Mouse (Mus musculus): ENCODE results near the gene Nmnat2.

Nmnat2 gene

DNA sequence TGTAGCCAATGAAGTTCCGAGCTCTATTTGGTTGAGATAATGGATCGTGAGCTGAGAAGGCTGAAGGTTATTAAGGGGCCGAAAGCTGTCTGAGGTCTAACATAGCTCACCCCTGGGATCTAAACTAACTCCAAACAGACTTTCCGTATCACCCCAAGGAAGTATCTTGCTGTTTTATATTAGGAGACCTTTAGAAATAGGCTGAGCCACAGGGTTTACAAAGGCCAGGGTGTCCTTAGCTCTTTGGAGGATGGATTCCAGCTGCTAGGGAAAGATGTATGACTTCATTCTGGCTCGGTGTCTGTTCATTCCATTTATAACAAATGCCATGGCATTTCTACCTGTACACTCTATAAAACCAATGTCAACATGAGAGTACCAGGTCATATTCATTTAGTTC, 169.7 kb downstream of the Nmnat2 start:
- no peak for DNase-seq (ENCODE audit: low spot score in 2 of 2)

DNA sequence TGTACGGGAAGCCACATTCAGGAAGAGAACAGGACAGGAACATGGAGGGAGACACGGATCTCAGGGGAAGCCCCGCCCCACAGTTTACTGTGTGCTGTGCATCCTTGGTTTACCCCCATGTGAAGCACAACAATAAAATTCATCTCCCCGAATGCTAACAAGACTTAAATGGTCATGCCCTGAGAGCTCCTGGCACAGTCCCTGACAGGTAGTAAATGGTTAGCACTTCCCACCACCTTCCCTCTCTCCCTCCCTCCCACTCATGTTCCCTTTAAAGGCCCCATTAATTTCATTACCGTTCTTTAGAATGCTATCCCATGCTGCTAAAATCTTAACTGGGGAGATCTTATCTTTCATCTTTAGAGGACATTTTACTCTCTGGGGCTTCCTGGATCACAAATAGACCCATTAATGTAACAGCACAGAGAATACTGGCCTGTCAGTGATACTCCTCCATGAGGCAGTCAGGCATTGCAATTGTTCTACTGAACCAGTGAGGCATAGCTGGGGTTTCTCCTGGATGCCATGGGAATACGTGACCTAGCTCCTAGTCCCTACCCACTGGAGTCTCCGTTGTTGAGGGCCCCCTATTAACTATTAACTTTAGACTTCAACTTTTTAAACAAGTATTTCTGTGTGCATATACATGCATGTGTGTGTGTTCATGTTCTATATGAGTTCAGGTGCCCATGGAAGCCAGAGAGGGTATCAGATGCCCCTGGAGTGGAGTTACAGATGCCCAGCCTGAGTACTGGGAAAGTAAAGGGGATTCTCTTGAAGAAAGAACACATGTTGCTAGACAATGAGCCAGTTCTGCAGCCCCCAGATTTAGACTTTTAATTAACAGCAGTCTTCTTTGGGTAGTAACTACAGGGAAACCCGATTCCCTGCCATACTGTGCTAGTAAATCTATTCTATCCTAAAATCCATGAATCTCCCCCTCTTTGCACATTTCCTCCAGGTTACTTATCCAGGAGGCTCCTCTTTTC, 170.8 kb downstream of the Nmnat2 start:
- DNase-seq (ENCODE audit: low spot score in 2 of 2): no peak

DNA sequence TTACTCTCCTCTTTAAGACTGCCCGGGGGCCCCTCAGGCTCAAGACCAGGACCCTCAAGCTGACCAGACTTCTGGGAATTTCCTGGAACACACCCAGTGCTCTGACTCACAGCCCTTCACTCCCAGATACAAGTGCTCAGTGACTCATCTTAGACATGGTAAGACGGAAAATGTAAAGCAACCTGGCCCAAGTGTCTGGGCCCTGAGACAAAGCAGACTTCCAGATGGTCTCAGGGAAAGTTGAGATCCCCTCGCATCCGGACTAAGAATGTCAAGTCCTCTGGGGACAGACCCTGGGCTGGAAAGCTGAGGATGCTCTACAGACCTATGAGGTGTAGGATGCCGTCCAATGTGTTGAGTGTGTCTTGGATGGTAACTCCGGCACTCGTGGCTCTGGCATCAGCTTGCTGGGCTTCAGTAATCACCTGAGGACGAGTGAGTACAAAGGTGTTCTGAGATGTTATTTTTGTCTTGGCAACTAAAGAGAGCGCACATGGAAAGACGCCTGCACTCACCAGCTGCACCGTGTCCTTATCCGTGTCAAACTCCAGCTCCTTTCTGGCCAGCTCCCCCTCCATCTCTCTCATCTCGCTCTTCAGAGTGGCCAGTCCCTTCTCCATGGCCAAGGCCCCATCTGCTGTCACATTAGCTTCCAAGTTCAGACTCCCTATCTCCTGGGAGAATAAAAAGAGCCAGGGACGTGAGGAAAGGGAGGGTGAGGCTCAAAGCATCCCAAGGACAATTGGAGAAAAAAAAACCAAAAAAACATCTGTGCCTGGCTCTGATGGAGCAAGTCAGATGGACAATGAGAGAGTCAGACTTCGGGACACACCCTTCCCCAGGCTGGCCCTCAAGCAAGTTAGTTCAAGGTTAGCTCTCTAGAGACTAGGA, 171.9 kb downstream of the Nmnat2 start:
- peak in 1 of 2 experiments; percentile 55 for DNase-seq (ENCODE audit: low spot score in 2 of 2)

DNA sequence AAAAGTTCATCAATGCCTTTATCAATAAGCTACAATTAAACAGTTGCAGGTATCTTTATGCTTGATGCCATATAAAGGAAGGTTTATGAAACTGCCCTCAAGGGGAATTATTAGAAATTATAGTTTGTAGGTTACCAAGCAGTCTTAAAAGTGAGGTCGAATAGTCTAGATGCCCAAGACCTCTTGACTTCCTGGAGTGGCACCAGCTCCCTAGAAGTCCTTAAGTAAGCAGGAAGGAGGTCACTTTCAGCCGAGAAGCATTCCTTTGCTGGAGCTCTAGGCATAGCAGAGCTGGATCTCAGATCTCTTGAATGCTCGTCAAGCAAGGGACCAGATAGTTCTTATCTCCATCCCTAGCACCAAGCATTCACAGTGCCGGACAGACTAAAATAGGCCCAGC, 172.8 kb downstream of the Nmnat2 start:
- DNase-seq (ENCODE audit: low spot score in 2 of 2): no peak

DNA sequence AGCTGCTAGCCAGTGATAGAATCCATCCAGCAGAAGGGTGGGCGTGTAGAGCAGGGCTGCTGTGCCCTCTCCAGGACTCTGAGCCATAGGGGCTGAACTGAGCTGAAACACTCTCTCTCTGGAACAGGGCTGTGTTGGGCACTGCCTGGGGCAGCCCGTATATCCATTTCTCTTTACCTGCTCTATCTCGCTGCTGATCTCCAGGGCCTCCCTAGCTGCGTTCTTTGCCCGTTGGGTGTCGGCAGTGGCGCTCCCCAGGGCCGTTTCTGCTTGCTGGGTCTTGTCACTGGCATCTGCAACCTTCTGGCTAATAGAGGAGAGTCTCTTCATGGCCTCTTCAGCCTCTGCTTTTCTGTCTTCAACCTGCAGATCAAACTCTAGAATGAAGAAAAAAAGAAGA, 174.0 kb downstream of the Nmnat2 start:
- DNase-seq (ENCODE audit: low spot score in 2 of 2): peak in 1 of 2 experiments; percentile 71

DNA sequence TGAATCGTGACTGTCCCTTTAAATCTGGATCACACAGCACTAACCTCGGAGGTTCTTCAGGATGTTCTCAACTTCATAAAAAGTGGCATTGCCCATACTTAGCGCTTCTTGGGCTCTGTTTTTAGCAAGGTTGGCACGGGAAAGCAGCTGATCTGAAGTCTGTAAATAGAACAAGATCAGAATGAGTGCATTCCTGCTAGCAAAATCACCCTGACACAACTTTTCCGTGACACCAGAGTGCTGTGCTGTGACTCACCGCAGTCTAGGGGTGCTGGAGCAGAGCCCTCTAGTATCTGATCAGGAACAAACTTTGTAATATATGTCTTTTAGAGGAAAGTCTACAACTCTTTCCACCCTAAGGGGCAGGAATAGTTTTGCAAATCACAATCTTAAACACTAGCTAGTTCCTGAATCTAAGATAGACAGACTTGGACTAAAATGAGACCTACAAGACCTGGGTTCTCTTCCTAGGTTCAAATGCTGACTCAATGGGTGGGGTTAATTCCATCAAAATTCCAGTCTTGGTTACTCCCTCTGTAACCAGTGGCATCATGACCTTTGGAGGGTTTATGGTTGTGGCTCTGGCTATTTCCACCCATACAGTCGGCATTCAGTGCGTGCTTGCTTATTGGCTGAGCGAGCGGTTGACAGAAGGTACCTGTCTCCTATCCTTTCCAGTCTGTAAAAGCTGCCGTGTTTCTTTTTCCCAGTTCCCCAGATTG, 175.4 kb downstream of the Nmnat2 start:
- DNase-seq (ENCODE audit: low spot score in 2 of 2): peak; percentile 47 to 85

DNA sequence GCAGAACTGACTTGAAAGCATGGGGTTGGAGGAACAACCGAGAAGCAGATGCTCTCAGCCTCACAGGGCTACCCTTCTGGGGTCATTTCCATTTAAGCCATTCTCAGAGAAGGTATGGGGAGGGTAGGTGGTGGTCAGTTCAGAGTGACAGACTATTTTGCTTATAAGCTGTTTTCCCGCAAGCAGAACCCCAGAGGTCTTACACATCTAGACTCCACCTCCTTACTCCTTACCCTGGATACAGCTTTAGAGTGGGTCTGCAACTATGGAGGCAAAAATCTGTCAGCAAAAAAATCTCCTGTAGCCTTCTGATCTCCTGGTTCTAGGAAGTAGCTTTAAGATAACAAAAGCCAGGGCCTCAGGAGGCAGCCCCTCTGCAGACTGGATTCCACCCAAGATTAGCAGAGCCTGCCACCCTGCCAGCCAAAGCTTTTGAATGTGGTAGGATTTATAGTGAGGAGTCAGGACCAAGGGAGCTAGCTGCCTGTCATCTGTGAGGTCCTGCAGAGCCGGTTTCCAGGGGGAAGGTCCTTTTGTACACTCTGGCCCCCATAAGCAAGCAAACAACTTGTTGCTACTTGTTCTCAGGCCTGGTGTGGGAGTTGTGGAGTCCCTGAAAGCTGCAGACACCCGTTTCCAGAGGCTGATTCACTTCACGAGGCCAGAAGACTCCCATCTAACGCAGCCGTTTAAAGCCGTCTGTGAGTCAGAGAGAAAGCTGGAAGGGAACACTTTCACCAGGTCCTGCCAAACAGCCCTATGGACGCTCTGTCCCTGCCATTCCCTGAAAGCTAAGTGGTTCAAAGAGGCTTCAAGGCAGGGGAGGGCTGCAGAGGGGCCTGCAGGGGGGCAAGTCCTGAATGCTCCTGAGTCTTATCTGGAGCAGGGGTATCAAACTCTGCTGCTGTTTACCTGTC, 179.3 kb downstream of the Nmnat2 start:
- peak in 1 of 2 experiments; percentile 73 for DNase-seq (ENCODE audit: low spot score in 2 of 2)

DNA sequence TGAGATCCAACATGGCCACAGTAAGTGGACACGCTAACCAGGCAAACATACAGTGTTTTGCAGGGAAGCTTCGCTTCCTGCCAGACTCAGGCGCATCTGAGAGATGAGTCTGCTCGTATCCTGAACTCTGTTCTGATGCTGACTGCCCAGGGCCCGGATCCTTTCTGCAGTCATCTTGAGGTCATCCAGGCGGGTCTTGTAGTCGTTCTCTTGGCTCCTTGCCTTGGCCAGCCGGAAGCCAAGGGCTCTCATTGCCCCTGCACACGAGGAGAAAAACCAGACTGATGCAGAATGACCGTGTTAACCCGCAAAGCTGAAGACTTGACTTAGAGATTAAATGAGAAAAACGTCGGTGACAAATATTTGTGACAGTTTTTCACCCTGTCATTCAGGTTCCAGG, 181.9 kb downstream of the Nmnat2 start:
- DNase-seq (ENCODE audit: low spot score in 2 of 2): no peak

DNA sequence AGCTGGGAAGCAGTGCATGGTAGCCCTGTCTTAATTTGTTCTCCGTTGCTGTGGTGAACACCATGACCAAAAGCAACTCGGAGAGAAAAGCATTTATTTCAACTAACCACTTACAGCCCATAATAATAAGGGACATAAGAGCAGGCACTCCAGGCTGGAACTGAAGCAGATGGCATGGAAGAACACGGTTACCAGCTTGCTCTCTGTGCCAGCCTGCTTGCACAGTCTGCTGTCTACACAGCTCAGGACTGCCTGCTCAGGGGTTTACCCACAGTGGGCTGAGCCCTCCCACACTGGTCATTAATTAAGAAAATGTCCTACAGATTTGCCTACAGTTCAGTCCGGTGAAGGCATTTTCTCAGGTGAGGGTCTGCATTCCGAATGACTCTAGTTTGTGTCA, 183.7 kb downstream of the Nmnat2 start:
- DNase-seq (ENCODE audit: low spot score in 2 of 2): no peak

DNA sequence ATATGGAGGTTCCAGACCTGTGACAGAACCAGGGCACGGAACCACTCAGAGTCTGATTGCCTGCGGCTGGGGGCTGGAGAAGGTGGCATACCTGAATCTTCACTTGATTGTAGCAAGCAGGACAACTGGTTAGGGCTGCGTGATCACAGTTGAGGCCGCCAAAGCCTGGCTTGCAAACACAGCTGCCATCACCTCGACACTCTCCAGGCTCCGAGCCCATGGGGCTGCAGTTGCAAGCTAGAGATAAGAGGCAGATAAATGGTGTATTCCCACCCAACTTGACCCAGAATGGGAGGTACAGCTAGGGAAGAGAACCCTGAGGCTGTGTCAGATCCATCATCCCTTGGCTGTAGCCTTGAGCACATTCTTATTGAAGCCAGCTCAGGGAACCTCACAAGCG, 184.8 kb downstream of the Nmnat2 start:
- DNase-seq (ENCODE audit: low spot score in 2 of 2): no peak

DNA sequence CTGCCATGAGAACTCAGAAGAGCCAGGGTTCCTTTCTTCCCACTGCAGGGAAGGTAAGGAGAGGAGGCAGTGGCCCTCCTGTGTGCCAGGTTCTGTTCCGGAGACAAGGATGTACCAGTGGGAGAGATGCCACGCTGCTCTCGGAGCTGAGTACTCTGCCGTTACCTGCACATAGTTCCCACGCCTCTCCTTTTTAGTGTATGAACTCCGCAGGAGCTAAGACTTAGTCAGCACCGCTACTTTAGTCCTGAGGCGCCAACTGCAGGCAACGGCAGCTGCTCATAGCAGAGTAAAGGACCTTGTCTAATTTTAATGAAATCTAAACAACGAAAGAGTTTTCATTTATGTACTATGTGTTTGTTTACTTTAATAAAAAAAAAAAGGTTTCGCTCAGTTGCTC, 185.5 kb downstream of the Nmnat2 start:
- no peak for DNase-seq (ENCODE audit: low spot score in 2 of 2)

DNA sequence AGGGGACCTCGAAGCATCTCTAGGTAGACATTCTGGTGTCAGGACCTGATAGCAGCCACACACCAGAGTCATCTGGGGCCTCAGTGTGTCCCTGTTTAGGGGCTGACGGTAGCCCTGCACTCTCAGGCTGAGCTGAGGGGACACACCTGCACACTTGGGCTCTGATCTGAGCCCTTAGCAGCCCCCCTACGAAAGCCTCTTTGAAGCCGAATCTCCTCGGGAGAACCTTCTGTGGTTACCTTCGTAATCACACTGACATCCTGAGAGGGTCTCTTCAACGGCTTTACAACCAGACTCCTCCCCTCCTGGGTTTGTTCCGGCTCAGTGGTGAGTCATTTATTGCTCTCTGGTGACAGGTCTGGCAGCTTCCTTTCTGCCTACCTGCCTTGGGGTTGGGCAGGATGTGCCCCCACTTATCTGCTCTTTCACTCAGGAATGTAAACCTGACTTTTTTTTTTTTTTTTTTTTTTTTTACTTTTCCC, 186.0 kb downstream of the Nmnat2 start:
- DNase-seq (ENCODE audit: low spot score in 2 of 2): peak in 1 of 2 experiments; percentile 70

DNA sequence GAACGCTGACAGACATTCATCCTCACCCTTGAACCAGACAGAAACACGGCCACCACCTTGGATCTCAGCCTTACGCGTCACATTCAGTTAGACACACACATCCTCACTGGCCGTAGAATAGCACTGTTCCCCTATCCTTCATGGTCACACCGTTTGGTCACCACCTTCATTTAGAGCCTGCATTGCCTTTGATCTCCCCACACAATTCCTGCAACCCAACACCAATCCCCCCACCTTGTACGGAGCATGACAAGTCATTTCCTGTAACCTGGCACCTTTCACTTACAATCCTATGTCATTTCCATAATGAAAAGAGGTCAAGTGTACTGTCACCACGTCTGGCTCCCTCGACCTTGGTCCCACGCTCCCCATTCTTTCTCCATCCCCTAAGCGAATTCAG, 189.2 kb downstream of the Nmnat2 start:
- DNase-seq (ENCODE audit: low spot score in 2 of 2): no peak

DNA sequence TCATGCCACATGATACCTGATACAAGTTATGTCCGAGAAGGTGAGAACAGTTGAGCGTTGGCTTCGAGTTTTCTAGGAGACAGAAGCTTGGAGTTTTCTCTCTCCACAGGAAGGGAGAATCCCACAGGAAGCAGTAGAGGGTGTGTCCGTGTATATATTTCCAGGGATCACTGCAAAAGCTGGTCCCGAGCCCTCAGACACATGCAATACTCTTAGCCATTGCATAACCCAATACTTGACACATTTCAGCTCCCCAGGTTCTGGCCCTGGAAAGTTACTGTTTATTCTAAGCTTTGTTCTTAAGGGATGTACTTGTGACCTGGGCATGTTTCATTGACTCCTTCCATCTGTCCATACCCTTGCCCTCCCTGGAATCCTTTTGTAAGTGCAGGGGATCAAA, 191.0 kb downstream of the Nmnat2 start:
- DNase-seq (ENCODE audit: low spot score in 2 of 2): no peak

DNA sequence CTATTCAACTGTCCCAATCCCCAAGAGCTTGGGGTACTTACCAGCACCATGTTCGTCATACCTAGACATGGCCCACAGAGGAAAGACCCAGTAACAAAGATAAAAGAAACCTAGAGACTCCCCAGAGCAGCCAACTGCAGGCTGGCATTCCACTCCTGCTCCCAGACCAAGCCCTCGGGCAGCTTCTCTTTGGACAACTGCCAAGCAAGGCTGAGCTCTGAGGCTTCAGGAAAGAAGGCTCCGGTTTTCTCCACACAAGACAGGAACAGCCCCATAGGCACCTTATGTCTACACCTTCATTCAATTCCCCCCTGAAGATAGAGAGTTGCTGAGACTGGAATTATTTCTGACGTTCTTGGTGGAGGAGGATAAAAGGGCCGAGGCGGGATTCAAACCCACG, 197.8 kb downstream of the Nmnat2 start:
- no peak for DNase-seq (ENCODE audit: low spot score in 2 of 2)

DNA sequence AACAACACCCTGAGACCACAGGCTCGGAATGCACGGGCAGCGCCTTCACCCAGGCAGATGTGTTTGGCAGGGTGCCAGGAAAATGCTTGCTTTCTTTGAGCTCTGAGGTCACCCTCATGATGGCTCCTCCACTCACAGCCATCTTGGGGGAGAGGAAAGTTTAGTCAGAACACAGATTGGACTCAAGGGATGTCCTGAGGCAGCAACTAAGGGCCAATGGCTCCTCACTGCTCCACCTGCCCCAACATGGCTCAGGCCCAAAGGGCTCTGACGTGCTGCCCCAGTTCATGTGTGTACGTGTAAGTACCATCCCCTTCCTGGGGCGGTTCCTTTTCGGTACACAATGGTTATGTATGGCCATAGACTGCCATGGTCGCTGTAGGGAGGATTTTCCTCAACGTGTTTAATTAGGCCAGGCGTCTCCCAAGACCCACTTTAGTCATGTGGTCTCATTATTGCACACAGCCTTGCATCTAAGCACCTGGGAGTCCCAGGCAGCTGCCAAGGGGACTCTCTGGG, 198.9 kb downstream of the Nmnat2 start:
- DNase-seq (ENCODE audit: low spot score in 2 of 2): no peak

DNA sequence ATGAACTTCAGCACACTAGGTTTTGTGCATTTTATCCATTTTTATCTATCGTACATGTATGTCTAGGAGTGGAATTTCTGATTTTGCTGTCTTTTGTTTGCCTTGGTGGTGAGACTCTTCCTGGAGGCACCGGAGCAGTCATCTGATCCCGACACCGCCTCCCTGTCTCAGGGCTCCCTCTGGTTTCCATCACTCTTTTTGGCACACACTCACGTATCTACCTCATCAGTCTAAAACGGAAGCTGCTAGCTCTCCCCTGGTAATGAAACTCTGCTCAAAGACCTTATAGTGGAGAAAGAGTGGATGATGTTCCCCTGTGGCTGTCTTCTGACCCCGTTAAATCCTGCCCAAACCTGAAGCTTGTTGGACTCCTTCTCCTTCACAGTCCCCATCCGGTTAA, 200.6 kb downstream of the Nmnat2 start:
- DNase-seq (ENCODE audit: low spot score in 2 of 2): no peak

DNA sequence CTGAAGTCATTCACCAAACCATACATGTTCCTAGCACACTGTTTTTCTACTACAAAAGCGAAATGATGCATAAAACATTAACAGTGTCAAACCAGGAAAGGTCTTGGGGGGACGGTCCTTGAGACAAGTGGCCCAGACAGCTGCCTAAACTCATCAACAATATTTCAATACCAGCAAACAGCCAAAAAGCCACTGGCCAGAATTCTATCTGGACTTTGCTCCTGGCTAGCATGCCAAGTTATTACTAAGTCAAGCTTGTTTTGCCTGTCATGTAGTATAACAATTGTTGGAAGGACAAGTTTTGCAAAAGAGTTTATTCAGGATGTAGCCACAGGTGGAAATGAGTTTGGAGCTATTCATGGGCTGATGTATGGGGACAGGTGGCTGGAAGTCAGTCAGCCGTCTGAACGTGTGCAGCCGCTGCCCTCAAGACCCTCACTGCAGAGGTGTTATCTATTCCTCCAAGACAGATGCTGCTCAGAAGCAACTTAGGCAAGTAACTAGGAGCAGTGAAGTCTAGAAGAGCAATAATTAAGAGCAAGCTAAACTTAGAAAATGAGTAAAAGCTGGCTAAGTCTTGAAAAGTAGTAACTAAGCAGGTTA, 202.3 kb downstream of the Nmnat2 start:
- DNase-seq (ENCODE audit: low spot score in 2 of 2): no peak

DNA sequence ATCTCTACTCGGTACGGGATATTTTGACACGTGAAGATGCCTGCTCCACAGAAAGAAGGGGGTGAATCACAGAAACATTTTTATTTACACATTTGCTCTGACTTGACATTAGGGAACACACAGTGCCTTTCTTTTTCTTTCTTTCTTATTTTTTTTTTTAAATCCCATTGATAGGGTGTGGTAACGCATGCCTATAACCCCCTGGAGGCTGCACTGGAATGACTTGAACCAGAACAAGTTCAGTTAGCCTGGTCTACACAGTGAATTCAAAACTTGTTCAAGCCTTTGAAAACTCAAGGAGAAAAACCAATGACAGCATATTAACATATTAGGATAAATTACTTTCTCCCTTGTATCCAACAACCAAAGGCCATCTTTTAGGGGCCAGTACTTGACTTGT, 204.3 kb downstream of the Nmnat2 start:
- DNase-seq (ENCODE audit: low spot score in 2 of 2): no peak

DNA sequence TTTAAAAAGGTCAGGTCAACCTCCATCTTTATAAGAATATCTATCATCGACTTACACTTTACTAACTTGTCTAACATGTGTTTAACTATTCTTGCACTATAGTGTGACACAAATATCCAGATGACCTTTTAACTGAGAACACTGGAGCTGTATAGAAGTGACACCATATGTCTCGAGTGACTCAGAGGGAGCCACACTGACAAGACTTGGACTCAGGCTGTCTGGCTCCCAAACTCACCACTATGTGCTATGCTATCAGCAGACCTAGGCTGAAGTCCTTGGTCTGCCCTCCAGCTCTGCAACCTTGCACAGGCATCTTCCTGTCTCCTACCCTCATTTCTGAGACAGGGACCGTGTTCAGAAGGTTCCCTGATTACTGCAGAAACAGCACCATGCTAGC, 209.0 kb downstream of the Nmnat2 start:
- no peak for DNase-seq (ENCODE audit: low spot score in 2 of 2)

Measured in urinary bladder, adult 18-20 months (tissue).